7 mouse cellular contexts compared by ENCODE assay signal in the genomic region with DNA sequence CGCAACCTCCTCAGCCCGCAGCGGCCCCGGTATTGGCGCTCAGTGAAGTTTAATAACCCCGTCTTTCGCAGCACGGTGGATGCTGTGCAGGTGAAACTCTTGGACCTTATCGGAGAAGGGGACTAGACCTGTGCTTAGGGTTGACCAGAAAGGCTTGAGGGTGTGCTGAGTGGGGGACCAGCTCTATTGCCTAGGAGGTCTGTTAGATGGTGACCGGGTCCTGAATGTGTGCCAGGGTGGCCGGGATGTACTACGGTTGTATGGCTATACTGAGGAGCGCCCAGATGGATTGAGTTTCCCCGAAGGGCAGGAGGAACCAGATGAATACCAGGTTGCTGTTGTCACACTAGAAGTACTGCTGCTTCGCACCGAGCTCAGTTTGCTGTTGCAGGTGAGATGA. TPM values are rescaled to one million over a fixed set of nuclear protein-coding genes. Genes with fewer than 3 reads are reported as not detected.
DNase-seq lines count a peak whose midpoint lies in the region; ATAC-seq and TF ChIP-seq lines count a peak whose summit lies in the region.

No protein-coding gene starts in this region.

- no peak for ATAC-seq in neural tube, embryonic 14.5 days (ENCODE audit: low read depth)
- no peak for ATAC-seq in CD4-positive, CD25-positive, alpha-beta regulatory T cell, adult 4 months

- no peak for DNase-seq in testis, postnatal 14 days (ENCODE audit: low spot score)
- DNase-seq in kidney, postnatal 10 days, result peak; percentile 46
- no peak for DNase-seq in ovary, adult 18-20 months (ENCODE audit: low spot score)

- peak overlapping the region; percentile 83 for H3K9ac ChIP-seq in neural tube, embryonic 14.5 days (replicated peaks; ENCODE audit: low read depth, low read length)

- peak overlapping the region; percentile 96 for H3K4me2 ChIP-seq in neural tube, embryonic 14.5 days (ENCODE audit: low read depth, low read length)

- H3K4me1 ChIP-seq in testis, adult 2 months (ENCODE audit: control insufficient read depth, insufficient read depth, low read length), result peaks cover 19% of the 10 kb centered on the region
- H3K4me1 ChIP-seq in erythroblast, embryonic 14.5 days (ENCODE audit: control insufficient read depth), result peaks cover 57% of the 10 kb centered on the region
- H3K4me1 ChIP-seq in neural tube, embryonic 14.5 days (ENCODE audit: control insufficient read depth, insufficient read depth, low read length), result peaks cover 22% of the 10 kb centered on the region

- 8% methylated on average over 16 of the region's 16 CpGs for WGBS in neural tube, embryonic 14.5 days

- no peak for TF ChIP-seq POLR2A in testis, adult 2 months (IDR thresholded peaks at IDR 0.05; ENCODE audit: control insufficient read depth, low read depth, low read length)

- TF ChIP-seq CTCF in testis, adult 2 months (IDR thresholded peaks at IDR 0.05; ENCODE audit: control insufficient read depth, insufficient read depth, insufficient replicate concordance, low read depth, low read length), result no peak

- H3K36me3 ChIP-seq in testis, adult 2 months (ENCODE audit: control insufficient read depth, insufficient read depth, low read length), result no peaks in the 10 kb centered on the region
- peaks cover 60% of the 10 kb centered on the region for H3K36me3 ChIP-seq in erythroblast, embryonic 14.5 days (ENCODE audit: control insufficient read depth)
- H3K36me3 ChIP-seq in neural tube, embryonic 14.5 days (ENCODE audit: control insufficient read depth, insufficient read depth, low read length), result peaks cover 33% of the 10 kb centered on the region

- no peaks in the 10 kb centered on the region for H3K27me3 ChIP-seq in testis, adult 2 months (ENCODE audit: control insufficient read depth, insufficient read depth, low read length)
- no peaks in the 10 kb centered on the region for H3K27me3 ChIP-seq in erythroblast, embryonic 14.5 days (ENCODE audit: control insufficient read depth)
- no peaks in the 10 kb centered on the region for H3K27me3 ChIP-seq in neural tube, embryonic 14.5 days (ENCODE audit: control insufficient read depth, insufficient read depth, low read length)

- H3K9me3 ChIP-seq in erythroblast, embryonic 14.5 days (ENCODE audit: control insufficient read depth, low read length), result no peaks in the 10 kb centered on the region
- no peaks in the 10 kb centered on the region for H3K9me3 ChIP-seq in neural tube, embryonic 14.5 days (ENCODE audit: control insufficient read depth, low read length)

- peak overlapping the region; percentile 88 for H3K4me3 ChIP-seq in testis, adult 2 months (ENCODE audit: control insufficient read depth, low read depth, low read length)
- H3K4me3 ChIP-seq in erythroblast, embryonic 14.5 days (replicated peaks), result peak overlapping the region; percentile 97
- H3K4me3 ChIP-seq in neural tube, embryonic 14.5 days (ENCODE audit: low read depth, low read length), result peak overlapping the region; percentile 91

- no peak overlapping the region for H3K27ac ChIP-seq in testis, adult 2 months (ENCODE audit: control insufficient read depth, insufficient read depth, low read depth, low read length)
- no peak overlapping the region for H3K27ac ChIP-seq in neural tube, embryonic 14.5 days (ENCODE audit: low read depth, low read length)

RNA-seq across cellular contexts. Expression of a gene that starts 0.7 kb away (rescaled TPM):
- 7.8 and 8.9 TPM in 2 replicates for polyA plus RNA-seq in testis, adult 2 months (2012; rRNA removed)
- 0.86 and 1.1 TPM in 2 replicates for polyA plus RNA-seq in erythroblast, embryonic 14.5 days (2012)
- 12.3 and 18.8 TPM in 2 replicates for polyA plus RNA-seq in neural tube, embryonic 14.5 days (2014; fragmentation: Nextera tagmentation; extraction: Ambion mirVana)
- polyA plus RNA-seq in CD4-positive, CD25-positive, alpha-beta regulatory T cell, adult 4 months (2017; shearing (Covaris generic)), result 10 to 100 TPM; 35.5 to 47.2 TPM

RNA-seq across cellular contexts. Expression of a gene that starts 1.3 kb away (rescaled TPM):
- 10.2 and 14.9 TPM in 2 replicates for polyA plus RNA-seq in testis, adult 2 months (2012; rRNA removed)
- 4.4 and 7.0 TPM in 2 replicates for polyA plus RNA-seq in erythroblast, embryonic 14.5 days (2012)
- 162 and 184 TPM in 2 replicates for polyA plus RNA-seq in neural tube, embryonic 14.5 days (2014; fragmentation: Nextera tagmentation; extraction: Ambion mirVana)
- 100 to 1,000 TPM; 853 to 877 TPM for polyA plus RNA-seq in CD4-positive, CD25-positive, alpha-beta regulatory T cell, adult 4 months (2017; shearing (Covaris generic))

RNA-seq across cellular contexts. Expression of a gene that starts 7.1 kb away (rescaled TPM):
- polyA plus RNA-seq in testis, adult 2 months (2012; rRNA removed), result 5.8 and 6.4 TPM in 2 replicates
- 3.5 and 3.8 TPM in 2 replicates for polyA plus RNA-seq in erythroblast, embryonic 14.5 days (2012)
- polyA plus RNA-seq in neural tube, embryonic 14.5 days (2014; fragmentation: Nextera tagmentation; extraction: Ambion mirVana), result 38.9 and 48.8 TPM in 2 replicates
- polyA plus RNA-seq in CD4-positive, CD25-positive, alpha-beta regulatory T cell, adult 4 months (2017; shearing (Covaris generic)), result 10 to 100 TPM; 20.9 to 22.9 TPM

RNA-seq across cellular contexts. Expression of a gene that starts 11.1 kb away (rescaled TPM):
- polyA plus RNA-seq in testis, adult 2 months (2012; rRNA removed), result 4.1 and 4.4 TPM in 2 replicates
- polyA plus RNA-seq in erythroblast, embryonic 14.5 days (2012), result 3.3 and 4.8 TPM in 2 replicates
- polyA plus RNA-seq in neural tube, embryonic 14.5 days (2014; fragmentation: Nextera tagmentation; extraction: Ambion mirVana), result 6.6 and 8.6 TPM in 2 replicates
- 100 to 1,000 TPM; 168 to 222 TPM for polyA plus RNA-seq in CD4-positive, CD25-positive, alpha-beta regulatory T cell, adult 4 months (2017; shearing (Covaris generic))

RNA-seq across cellular contexts. Expression of a gene that starts 14.3 kb away (rescaled TPM):
- 7.6 and 8.4 TPM in 2 replicates for polyA plus RNA-seq in testis, adult 2 months (2012; rRNA removed)
- 3.2 and 4.3 TPM in 2 replicates for polyA plus RNA-seq in erythroblast, embryonic 14.5 days (2012)
- polyA plus RNA-seq in neural tube, embryonic 14.5 days (2014; fragmentation: Nextera tagmentation; extraction: Ambion mirVana), result 200 and 226 TPM in 2 replicates
- polyA plus RNA-seq in CD4-positive, CD25-positive, alpha-beta regulatory T cell, adult 4 months (2017; shearing (Covaris generic)), result 100 to 1,000 TPM; 664 to 711 TPM

Comparison
In these comparisons a context has a peak if more than half of its experiments do, and no peak if none do; other contexts are left out.
1. RNA of a gene that starts 1.3 kb away (polyA plus RNA-seq): 853 to 877 TPM in CD4-positive, CD25-positive, alpha-beta regulatory T cell, adult 4 months and 162 to 184 TPM in neural tube, embryonic 14.5 days; 10.2 to 14.9 TPM in testis, adult 2 months and 4.4 to 7.0 TPM in erythroblast, embryonic 14.5 days; every median in the first group is over 10 times any median in the second.
2. Peak in every context shown above with its lines, with median percentiles within 50 percentile points of each other: H3K4me3 ChIP-seq.